Mouse (Mus musculus) spleen, postnatal 10 days (tissue): Measurements from ENCODE around the gene Prm3.

Experiments
- DNase-seq, 2 experiments: peaks; one replicate each; pipeline ENCODE4 v3.0.0; 2021 to 2022; ENCODE audit warnings: low spot score in 2 of 2

The Prm3 gene

DNA sequence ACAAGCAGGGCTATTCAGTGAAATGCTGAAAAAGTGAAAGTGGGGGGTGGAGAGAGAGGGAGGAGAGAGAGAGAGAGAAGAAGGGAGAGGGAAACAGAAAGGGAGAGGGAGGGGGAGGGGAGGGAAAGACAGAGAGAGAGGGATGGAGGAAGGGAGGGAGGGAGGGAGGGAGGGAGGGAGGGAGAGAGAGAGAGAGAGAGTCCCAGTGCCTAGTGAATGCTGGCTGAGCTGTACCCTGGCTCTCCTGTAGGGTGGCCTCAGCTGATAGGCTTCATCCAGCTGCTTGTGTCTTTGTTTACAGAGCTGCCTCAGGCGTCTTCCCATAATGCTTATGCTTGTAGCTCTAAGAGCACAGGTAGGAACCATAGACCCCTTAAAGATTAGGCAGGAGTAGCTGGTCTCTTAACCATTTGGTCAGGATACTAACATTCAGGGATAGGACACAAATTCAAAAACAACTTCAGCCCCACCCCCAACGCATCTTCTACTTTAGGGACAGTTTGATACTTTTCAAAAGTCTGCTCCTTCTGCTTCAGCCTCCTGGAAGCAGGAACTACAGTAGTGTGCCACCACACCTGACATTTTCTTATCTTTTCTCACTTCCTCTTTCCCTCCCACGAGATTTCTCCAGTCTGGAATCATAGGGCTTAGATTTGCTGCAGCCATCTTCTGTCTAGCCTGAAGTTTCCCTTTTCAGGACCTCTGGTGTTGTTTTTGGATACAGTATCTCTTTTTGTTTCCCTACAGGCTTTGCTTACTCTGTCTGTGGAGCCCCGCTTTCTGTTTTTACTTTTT is 20.0 kb downstream of the Prm3 start:
- no peak for DNase-seq

DNA sequence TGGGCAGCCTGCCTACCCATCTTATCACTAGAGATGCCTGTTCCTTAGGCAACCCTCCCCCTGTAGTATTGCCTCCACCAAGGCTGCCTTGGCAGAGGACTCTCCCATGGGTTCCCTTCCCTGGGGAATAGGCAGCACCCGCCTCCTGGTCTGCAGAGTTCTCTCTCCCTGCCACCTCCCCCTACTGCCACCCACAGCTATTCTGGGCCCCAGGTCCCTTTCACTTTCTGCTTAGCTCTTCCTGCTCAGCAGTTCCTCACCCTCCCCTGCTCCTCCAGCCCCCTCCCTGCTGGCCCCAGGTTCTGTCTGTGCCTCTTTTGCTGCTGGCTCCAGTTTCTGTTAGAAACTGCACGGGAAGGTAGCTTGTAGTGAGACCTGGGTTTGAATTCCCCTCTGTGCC is 21.1 kb downstream of the Prm3 start:
- peak in 1 of 2 experiments; percentile 55 for DNase-seq

DNA sequence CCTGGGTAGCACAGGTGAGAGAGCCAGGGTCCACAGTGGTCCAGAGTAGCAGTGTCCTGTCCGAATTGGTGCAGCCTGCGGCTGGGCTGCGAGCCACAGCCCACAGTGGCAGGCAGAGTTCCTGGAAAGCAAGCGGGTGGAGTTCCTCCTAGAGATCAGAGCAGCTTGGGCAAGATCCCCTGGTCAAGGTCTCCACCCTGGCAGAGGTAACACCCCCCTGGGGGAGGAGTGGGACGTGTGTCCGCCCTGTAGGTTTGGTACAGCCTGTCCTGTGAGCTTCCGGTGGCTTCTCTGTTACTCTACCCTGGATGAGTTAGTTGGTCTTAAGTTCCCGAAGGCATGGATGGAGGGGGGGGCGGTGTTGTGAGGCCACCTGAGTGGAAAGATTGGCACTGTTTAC is 21.9 kb downstream of the Prm3 start:
- DNase-seq, result peak in 1 of 2 experiments; percentile 23

DNA sequence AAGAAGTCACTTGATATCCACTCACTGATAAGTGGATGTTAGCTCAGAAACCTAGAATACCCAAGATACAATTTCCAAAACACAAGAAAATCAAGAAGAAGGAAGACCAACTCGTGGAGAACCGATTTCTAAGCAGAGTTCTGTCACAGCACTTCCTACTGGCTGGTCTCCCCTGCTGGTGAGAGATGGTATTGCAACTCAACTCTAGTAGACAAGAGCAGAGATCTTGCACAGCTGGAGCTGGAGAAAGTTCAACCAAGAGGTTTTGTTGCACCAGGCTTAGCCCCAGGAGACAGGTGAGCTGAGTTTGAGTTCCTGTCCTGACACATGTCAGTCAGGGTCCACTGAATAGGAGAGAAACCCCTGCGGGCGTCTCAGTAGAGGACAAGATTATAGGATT is 23.6 kb downstream of the Prm3 start:
- DNase-seq, result peak; percentile 64 to 85

DNA sequence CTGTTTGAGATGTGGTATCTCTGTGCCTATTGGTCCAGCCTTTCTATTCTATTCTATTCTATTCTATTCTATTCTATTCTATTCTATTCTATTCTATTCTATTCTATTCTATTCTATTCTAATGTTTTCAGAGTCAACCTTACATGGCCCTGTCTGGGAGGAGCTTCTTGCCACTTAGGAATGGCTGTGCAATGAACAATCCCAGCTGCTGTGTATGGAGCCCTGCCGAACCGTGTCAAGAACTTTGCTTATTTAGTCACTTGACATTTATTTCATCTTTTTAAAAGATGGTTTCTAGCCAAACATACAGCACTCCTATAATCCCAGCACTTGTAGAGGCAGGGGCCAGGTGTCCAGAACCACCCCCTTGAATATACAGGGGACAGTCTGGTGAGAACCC is 26.4 kb downstream of the Prm3 start:
- no peak for DNase-seq

DNA sequence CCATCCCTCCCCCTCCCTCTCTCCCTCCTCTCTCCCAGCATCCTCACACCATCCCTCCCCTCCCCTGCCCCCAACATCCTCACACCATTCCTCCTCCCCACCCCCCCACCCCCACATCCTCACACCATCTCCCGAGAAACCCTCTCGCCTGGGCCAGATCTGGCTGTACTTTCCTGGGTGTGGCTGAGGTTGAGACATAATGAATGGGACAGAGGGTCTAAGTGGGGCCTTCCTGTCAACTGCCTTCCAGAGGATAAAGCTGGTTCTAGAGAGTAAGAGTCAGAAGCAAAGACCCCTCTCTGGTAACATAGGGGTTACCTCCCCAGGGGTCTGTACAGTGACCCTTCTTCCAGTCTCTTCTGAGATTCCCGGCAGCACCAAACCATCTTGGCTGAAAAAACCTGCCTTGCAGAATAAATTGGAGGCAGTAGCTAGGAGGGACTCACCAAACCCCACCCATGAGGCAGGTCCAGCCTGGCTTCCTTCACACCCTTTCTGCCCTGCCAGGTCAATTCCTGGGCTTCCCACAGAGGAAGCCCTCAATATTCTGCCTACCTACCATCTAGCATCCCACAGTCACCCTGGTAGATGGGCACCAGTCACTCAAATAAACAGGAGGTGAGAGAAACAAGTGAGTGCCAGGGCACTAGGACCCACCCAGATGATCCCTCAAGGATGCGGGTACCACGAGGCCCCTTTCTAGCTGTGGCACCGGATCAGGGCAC is 27.0 kb downstream of the Prm3 start:
- DNase-seq, result no peak

DNA sequence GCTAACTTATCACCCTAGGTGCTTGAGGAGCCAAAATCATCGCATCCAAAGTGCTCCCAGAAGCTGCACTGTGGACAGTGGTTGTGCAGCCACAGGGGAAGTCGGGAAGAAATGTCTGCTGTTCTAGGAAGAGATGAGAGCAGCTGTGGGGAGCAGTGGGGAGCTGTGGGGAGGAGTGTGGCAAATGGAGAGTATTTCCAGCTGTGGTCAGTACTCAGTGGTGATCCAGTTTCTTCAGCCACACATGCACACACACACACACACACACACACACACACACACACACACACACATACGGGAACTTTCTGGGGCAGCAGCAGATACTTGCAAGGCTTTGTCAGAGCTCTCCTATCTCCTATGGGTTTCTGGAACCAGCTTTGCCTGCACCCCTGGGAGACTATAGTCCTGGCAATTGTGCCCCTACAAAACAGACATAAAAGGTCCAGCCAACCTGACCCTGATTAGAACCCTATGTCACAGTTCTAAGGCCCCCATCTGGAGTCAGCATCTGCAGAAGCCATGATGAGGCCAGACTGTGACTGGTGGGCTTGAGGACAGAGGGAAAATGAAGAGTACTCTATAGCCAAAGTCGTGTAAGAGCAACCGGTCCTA is 28.0 kb downstream of the Prm3 start:
- no peak for DNase-seq

DNA sequence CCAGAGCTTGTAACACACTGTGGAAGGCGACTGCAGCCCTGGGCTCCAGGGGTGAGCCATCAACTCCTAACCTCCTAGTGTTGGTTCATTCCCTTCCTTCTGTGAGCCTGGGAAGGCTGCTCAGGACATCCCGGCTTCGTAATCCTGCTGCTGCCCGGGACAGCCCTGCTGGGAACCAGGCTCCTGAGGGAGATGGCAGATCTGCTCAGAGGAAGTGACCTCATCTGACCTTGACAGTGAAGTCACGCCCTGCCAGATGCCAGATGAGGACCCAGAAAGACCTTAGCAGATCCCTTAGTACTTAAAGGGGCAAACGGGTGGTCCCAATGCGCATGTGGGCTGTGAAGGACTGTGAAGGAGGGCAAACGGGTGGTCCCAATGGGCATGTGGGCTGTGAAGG is 29.5 kb downstream of the Prm3 start:
- no peak for DNase-seq

DNA sequence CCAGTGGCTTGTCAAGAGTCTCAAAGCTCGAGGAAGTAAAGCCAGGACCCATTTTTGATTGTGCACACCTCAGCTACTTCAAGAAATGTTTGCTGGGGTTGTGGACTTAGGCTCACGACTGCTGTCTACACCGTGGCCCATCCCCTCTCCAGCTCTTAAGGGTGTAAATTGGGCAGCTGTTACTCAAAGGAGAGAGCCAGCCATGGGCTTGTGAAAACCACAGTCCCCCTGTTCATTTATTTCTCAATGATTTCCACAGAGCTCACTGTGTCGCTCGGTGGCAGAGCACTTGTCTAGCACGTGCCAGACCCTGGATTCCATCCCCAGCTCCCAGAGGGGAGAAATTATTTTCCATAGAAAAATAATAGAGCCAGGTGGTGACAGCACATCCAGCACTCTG is 34.5 kb downstream of the Prm3 start:
- no peak for DNase-seq

DNA sequence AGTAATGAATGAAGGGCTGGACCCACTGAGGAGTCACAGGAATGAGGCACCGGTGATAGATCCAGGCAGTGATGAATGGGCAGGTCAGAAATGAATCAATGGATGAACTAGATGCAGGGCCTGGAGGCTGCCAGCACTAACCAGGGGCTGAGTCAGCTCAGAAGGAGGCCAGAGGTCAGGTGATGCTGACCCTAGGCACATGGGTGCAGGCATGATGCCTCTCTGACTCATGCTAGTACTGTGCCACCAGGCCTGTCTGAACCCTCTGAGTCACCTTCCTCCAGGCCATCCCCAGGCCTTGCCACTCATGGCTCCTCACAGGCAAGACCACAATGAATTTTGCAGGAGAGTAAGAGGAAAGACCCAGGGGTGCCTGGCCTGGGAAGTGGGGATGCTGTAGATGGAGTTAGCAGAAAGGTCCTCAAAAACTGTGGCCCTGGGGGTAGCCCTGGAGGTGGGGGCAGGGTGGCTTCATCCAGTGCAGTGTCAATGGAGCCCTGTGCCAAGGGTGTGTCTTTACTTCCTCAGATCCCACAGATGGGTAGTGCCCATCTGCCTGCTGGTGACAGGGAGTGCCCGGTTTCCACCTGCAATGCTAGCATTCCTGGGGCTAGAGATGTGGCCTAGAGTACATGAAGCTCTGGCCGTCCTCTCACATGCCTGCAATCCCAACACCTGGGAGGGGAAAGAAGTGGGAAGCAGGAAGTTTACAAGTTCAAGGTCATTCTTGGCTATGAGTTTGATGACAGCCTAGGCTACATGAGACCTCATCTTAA is 36.0 kb downstream of the Prm3 start:
- DNase-seq, result no peak

DNA sequence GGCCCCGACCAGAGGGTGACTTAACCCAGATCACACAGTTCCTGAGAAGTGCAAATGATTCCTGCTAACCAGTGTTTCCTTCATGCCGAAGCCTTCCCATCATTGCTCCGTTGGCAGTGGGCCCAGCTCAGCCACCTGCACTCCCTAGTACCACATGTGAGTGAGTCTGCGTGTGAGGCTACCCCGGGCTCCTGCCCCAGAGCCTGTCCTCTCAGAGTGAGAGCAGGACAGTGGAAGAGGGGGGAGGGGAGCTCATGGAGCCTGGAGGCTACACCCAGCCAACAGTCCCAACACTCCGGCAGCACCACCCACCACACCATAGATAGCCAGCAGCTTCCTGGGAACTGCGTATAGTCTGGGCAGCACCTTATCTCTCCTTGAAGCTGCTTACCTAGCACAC is 40.9 kb downstream of the Prm3 start:
- no peak for DNase-seq

DNA sequence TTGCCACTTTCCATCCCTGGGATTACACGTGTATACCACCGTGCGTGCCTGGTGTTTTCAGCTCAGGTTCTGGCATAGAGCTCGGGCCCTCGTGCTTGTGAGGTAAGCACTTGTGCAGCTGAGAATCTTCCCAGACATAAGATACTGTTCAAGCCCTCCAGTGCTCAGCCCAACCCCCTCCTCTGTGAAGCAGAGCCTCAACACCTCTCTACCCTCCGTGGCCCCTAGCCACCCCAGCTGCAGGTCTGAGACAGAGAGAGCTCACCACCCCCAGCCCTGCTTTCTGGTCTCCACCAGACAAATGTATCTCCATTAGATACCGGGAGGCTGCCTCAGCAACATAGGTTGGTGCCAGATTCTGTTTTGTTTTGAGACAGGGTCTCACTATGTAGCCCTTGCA is 41.5 kb downstream of the Prm3 start:
- no peak for DNase-seq

DNA sequence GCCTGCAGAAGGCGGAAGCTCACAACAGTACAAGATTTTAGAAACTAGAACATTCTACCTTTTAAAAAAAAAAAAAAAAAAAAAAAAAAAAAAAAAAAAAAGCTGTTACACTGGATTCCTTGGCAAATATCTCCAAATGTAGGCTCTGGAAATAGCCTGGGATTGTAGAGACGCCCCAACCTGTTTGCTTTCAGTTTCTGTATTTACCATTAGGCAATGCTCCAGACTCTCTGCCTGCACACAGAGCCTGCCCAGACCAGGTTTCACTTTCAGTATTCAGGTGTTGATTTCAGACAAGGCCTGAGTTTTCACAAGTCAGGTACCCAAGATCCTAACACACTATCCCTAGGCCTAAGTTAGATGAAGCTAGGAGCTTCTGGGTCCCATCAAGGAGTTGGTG is 49.6 kb downstream of the Prm3 start:
- DNase-seq, result no peak
